Mouse (Mus musculus): ENCODE results near the gene Thy1. TPM values are rescaled to one million over a fixed set of nuclear protein-coding genes. Genes with fewer than 3 reads are reported as not detected.

The Thy1 gene
- total and polyA plus RNA-seq, 3 experiments, result 1.5 to 24.0 TPM; not detected in 1

GRCm38 (mm10) chr9:44052855-44053254 lies 9.7 kb downstream of the Thy1 start:
- no peak for DNase-seq (ENCODE audit: low read depth, low spot score)
- Histone ChIP-seq H3K4me1 (ENCODE audit: control insufficient read depth in 1 of 2, insufficient read depth in 2 of 2, low read length in 2 of 2) (peaks cover 0 to 19% of the 10 kb centered on the region in 2 experiments; a peak in 3 of 4 replicates), H3K4me3 (ENCODE audit: control insufficient read depth in 1 of 2, insufficient read depth in 1 of 2, low read depth in 2 of 2, low read length in 2 of 2) (no peak overlapping the region), H3K9ac (ENCODE audit: control insufficient read depth, low read depth, low read length, poor library complexity, severe bottlenecking) (no peak overlapping the region), H3K27me3 (ENCODE audit: control insufficient read depth in 1 of 2, insufficient read depth in 2 of 2, low read length in 2 of 2) (no peaks in the 10 kb centered on the region), H3K36me3 (ENCODE audit: control insufficient read depth in 1 of 2, insufficient read depth in 2 of 2, low read length in 2 of 2) (peaks cover 0 to 7% of the 10 kb centered on the region in 2 experiments; a peak in 2 of 4 replicates), H3K9me3 (replicated peaks; ENCODE audit: insufficient read depth, low read length) (no peaks in the 10 kb centered on the region), H3K79me2 (ENCODE audit: control insufficient read depth, insufficient read depth, low read length, poor library complexity) (no peaks in the 10 kb centered on the region), H3K27ac (ENCODE audit: control insufficient read depth, low read depth, low read length) (no peak overlapping the region)
- TF ChIP-seq TBP (IDR thresholded peaks at IDR 0.05; ENCODE audit: low read depth, low read length), result no peak
- no peak for TF ChIP-seq TCF12 (IDR thresholded peaks at IDR 0.05; ENCODE audit: low read depth, low read length)
- 0 out of 2 replicates have a peak, but pooled peaks have one; percentile 12 for TF ChIP-seq GATA1 (IDR thresholded peaks at IDR 0.05; ENCODE audit: low read depth, low read length)
- TF ChIP-seq CTCF (IDR thresholded peaks at IDR 0.05 in 2 of 3, conservative IDR thresholded peaks at IDR 0.05 in 1 of 3; ENCODE audit: control insufficient read depth in 1 of 3, insufficient read depth in 1 of 3, low read depth in 2 of 3, low read length in 3 of 3, poor library complexity in 1 of 3, severe bottlenecking in 1 of 3), result peak in 2 of 3 experiments; percentile 6 to 29; a peak in 2 of 6 replicates
- no peak for TF ChIP-seq GABPA (IDR thresholded peaks at IDR 0.05; ENCODE audit: low read depth, low read length)
- peak; percentile 32 for TF ChIP-seq SMC3 (IDR thresholded peaks at IDR 0.05; ENCODE audit: low read depth, low read length)
- no peak for TF ChIP-seq ZNF384 (IDR thresholded peaks at IDR 0.05; ENCODE audit: low read depth, low read length)
- TF ChIP-seq ELF1 (IDR thresholded peaks at IDR 0.05; ENCODE audit: low read depth, low read length), result no peak

DNA sequence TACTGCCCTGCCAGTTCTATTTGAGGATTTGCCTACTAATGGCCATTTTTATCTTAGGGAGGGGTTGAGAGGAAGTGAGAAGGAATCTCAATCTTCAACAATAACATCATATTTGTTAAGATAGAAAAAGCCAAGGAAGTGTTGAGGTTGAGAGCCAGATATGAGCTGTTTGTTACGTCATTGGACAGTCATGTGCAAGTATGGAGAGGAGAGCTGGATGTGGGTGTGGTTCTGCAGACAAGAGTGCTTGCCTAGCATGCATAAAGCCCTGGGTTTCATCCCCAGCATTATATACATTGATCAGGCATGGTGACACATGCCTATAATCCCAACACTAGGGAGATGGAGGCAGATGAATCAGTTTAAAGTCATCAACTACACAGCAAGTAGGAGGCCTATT lies 10.8 kb downstream of the Thy1 start:
- Histone ChIP-seq H3K79me2 (ENCODE audit: control insufficient read depth, insufficient read depth, low read length, poor library complexity) (no peaks in the 10 kb centered on the region), H3K4me3 (ENCODE audit: control insufficient read depth in 1 of 2, insufficient read depth in 1 of 2, low read depth in 2 of 2, low read length in 2 of 2) (no peak overlapping the region), H3K9ac (ENCODE audit: control insufficient read depth, low read depth, low read length, poor library complexity, severe bottlenecking) (no peak overlapping the region), H3K36me3 (ENCODE audit: control insufficient read depth in 1 of 2, insufficient read depth in 2 of 2, low read length in 2 of 2) (peaks cover 0 to 6% of the 10 kb centered on the region in 2 experiments; a peak in 2 of 4 replicates), H3K9me3 (replicated peaks; ENCODE audit: insufficient read depth, low read length) (no peaks in the 10 kb centered on the region), H3K27ac (ENCODE audit: control insufficient read depth, low read depth, low read length) (no peak overlapping the region), H3K27me3 (ENCODE audit: control insufficient read depth in 1 of 2, insufficient read depth in 2 of 2, low read length in 2 of 2) (peaks cover 0 to 2% of the 10 kb centered on the region in 2 experiments; a peak in 1 of 4 replicates), H3K4me1 (ENCODE audit: control insufficient read depth in 1 of 2, insufficient read depth in 2 of 2, low read length in 2 of 2) (peaks cover 0 to 9% of the 10 kb centered on the region in 2 experiments; a peak in 1 of 4 replicates)
- TF ChIP-seq EP300 (IDR thresholded peaks at IDR 0.05; ENCODE audit: low read depth in 1 of 2, low read length in 2 of 2) (no peak), MYB (IDR thresholded peaks at IDR 0.05; ENCODE audit: low read depth, low read length) (no peak), USF2 (IDR thresholded peaks at IDR 0.05; ENCODE audit: borderline replicate concordance in 1 of 2, insufficient read depth in 1 of 2, low read depth in 1 of 2, low read length in 2 of 2) (no peak), POLR2AphosphoS5 (IDR thresholded peaks at IDR 0.05; ENCODE audit: borderline replicate concordance, low read depth, low read length) (no peak), NELFE (IDR thresholded peaks at IDR 0.05; ENCODE audit: low read depth, low read length) (no peak), SMC3 (IDR thresholded peaks at IDR 0.05; ENCODE audit: low read depth, low read length) (no peak), ZKSCAN1 (IDR thresholded peaks at IDR 0.05; ENCODE audit: low read depth, low read length) (no peak), USF1 (IDR thresholded peaks at IDR 0.05; ENCODE audit: low read depth, low read length) (no peak), ELF1 (IDR thresholded peaks at IDR 0.05; ENCODE audit: low read depth, low read length) (no peak), HCFC1 (IDR thresholded peaks at IDR 0.05; ENCODE audit: low read depth, low read length) (no peak), POLR2A (IDR thresholded peaks at IDR 0.05; ENCODE audit: control insufficient read depth in 1 of 2, insufficient read depth in 1 of 2, low read depth in 1 of 2, low read length in 2 of 2, poor library complexity in 1 of 2) (no peak), MAX (IDR thresholded peaks at IDR 0.05; ENCODE audit: low read length) (no peak), MYC (IDR thresholded peaks at IDR 0.05; ENCODE audit: low read depth, low read length) (no peak), TAL1 (IDR thresholded peaks at IDR 0.05; ENCODE audit: low read length) (no peak), GATA1 (IDR thresholded peaks at IDR 0.05; ENCODE audit: low read depth, low read length) (no peak), MAFK (IDR thresholded peaks at IDR 0.05; ENCODE audit: borderline replicate concordance, low read depth, low read length) (no peak), SIN3A (IDR thresholded peaks at IDR 0.05; ENCODE audit: low read length) (no peak), MAZ (IDR thresholded peaks at IDR 0.05; ENCODE audit: low read depth, low read length) (no peak)
- DNase-seq (ENCODE audit: low read depth, low spot score), result peak; percentile 42
